Mouse (Mus musculus) C2C12 (cell line): ENCODE data around the gene Coq8a.

Source experiments
- CEBPB ChIP-seq: IDR thresholded peaks from one replicate; pipeline ENCODE4 v1.6.1; 2011; ENCODE audit warnings: low read depth, mild to moderate bottlenecking, control low read depth, moderate library complexity
- CTCF ChIP-seq: IDR thresholded peaks from one replicate; pipeline ENCODE4 v1.5.1; 2011; ENCODE audit not compliant: control insufficient read depth, insufficient read depth, insufficient read length
- FOSL1 ChIP-seq: IDR thresholded peaks from one replicate; pipeline ENCODE4 v1.8.0; 2011; ENCODE audit warnings: mild to moderate bottlenecking, low read length; ENCODE audit not compliant: poor library complexity, insufficient read depth, severe bottlenecking
- MAX ChIP-seq: IDR thresholded peaks from one replicate; pipeline ENCODE4 v1.6.1; 2011; ENCODE audit warnings: mild to moderate bottlenecking, control low read depth
- MYOD1 ChIP-seq: IDR thresholded peaks from one replicate; pipeline ENCODE4 v1.6.1; 2011; ENCODE audit warnings: low read depth; ENCODE audit not compliant: control insufficient read depth, insufficient read length
- MYOG ChIP-seq: IDR thresholded peaks from one replicate; pipeline ENCODE4 v1.6.1; 2011; ENCODE audit not compliant: control insufficient read depth, insufficient read length; ENCODE audit errors: extremely low read depth
- USF1 ChIP-seq: IDR thresholded peaks from one replicate; pipeline ENCODE4 v1.6.1; 2011; ENCODE audit warnings: low read depth, mild to moderate bottlenecking, control low read depth, moderate library complexity

DNA sequence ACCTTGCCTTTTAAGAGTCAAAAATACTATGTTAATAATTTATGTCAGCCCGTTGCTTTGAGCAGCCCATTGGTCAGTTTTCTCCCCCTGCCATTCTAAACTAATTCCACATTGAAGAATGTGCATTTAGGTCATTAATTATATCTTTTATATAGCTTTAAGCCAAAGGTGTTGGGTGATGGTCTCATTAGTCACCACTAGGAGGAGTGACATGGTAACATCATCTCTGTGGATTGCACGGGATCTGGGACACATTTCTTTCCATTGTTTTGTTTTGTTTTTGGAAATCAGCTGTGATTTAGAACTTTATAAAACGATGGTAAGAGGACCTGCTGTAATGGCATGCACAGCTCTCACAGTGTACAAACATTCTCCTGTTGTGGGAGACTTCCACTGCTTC, 68.0 kb downstream of the Coq8a start:
- TF ChIP-seq CTCF (no peak), USF1 (no peak), MYOD1 (no peak), CEBPB (no peak), MAX (no peak), FOSL1 (no peak), MYOG (no peak)
